Mouse (Mus musculus) olfactory bulb, adult 2 months (tissue): ENCODE data around the gene Adamts2.

Experiments
- CTCF ChIP-seq: fragments of 200-500 bp; IDR thresholded peaks from 2 replicates; pipeline ENCODE4 v1.5.1; 2012; ENCODE audit warnings: low read depth, mild to moderate bottlenecking, low read length, moderate library complexity; ENCODE audit not compliant: insufficient read depth
- POLR2A ChIP-seq: fragments of 200-500 bp; IDR thresholded peaks from 2 replicates; pipeline ENCODE4 v1.6.1; 2012; ENCODE audit warnings: mild to moderate bottlenecking, low read depth, low read length, moderate library complexity; ENCODE audit not compliant: insufficient read depth

DNA sequence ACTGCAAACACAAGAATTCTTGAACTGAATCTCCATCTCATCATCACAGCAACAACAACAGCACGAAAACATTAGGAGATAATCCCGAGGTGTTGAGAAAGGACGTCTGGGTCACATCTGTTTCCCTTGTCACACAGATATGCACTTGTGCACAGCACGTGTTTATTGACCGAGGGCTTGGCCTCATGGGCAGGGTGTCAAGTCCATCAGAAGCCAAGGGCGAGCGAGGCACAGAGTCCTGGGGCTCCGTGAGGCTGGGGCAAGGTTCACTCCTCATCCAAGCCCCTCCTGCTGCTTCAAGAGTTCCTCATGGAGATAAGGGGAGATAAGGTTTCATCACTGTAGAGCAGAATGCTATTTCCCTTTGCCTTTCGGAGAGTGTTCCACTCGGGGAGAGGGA is 137.6 kb downstream of the Adamts2 start:
- TF ChIP-seq POLR2A (no peak), CTCF (no peak)
